Comparison of ENCODE assay signal across 10 mouse cellular contexts in genomic region chr6:91159047-91159446, GRCm38 (mm10). TPM values are rescaled to one million over a fixed set of nuclear protein-coding genes. Genes with fewer than 3 reads are reported as not detected.
DNase-seq lines count a peak whose midpoint lies in the region; ATAC-seq lines count a peak whose summit lies in the region.
"Had no signal": no experiment of that assay in that cellular context is flagged by ENCODE, and none has a peak within 500 bp of the region (broad histone marks: within the 10 kb centered on the region; RNA-seq: fewer than 3 reads in every experiment).

No protein-coding gene starts in this region.

- no peaks in the 10 kb centered on the region for H3K9me3 ChIP-seq in heart, embryonic 15.5 days (replicated peaks)
- no peaks in the 10 kb centered on the region for H3K9me3 ChIP-seq in embryonic facial prominence, embryonic 14.5 days (ENCODE audit: control insufficient read depth, low read length)
- H3K9me3 ChIP-seq in hindbrain, embryonic 15.5 days, result no peaks in the 10 kb centered on the region
- no peaks in the 10 kb centered on the region for H3K9me3 ChIP-seq in midbrain, embryonic 13.5 days
- H3K9me3 ChIP-seq: megakaryocyte, embryonic 14.5 days had no signal

- peaks cover 59% of the 10 kb centered on the region for H3K4me1 ChIP-seq in heart, embryonic 15.5 days (replicated peaks)
- H3K4me1 ChIP-seq in embryonic facial prominence, embryonic 14.5 days (ENCODE audit: control insufficient read depth, insufficient read depth, low read length), result peaks cover 42% of the 10 kb centered on the region
- peaks cover 71% of the 10 kb centered on the region for H3K4me1 ChIP-seq in hindbrain, embryonic 15.5 days (replicated peaks)
- peaks cover 65% of the 10 kb centered on the region for H3K4me1 ChIP-seq in midbrain, embryonic 13.5 days (replicated peaks)

- no peaks in the 10 kb centered on the region for H3K36me3 ChIP-seq in heart, embryonic 15.5 days
- peaks cover 6% of the 10 kb centered on the region; the same call in 1 of the 2 replicates for H3K36me3 ChIP-seq in embryonic facial prominence, embryonic 14.5 days (ENCODE audit: control insufficient read depth, insufficient read depth, low read length)
- H3K36me3 ChIP-seq in hindbrain, embryonic 15.5 days, result no peaks in the 10 kb centered on the region
- peaks cover 7% of the 10 kb centered on the region; the same call in 1 of the 2 replicates for H3K36me3 ChIP-seq in midbrain, embryonic 13.5 days

- H3K4me3 ChIP-seq in heart, embryonic 15.5 days, result no peak overlapping the region
- H3K4me3 ChIP-seq in embryonic facial prominence, embryonic 14.5 days (ENCODE audit: low read depth, low read length), result no peak overlapping the region
- 0 out of 2 replicates have a peak overlapping the region, but pooled peaks have one; percentile 10 for H3K4me3 ChIP-seq in hindbrain, embryonic 15.5 days
- H3K4me3 ChIP-seq in midbrain, embryonic 13.5 days (replicated peaks), result peak overlapping the region; percentile 6; the same call in 1 of the 2 replicates
- H3K4me3 ChIP-seq: megakaryocyte, embryonic 14.5 days had no signal

- no peak for ATAC-seq in heart, embryonic 15.5 days (replicated peaks; ENCODE audit: insufficient number of reproducible peaks, insufficient read depth, low FRiP score, low read depth)
- no peak for ATAC-seq in embryonic facial prominence, embryonic 14.5 days (ENCODE audit: low read depth)
- no peak for ATAC-seq in hindbrain, embryonic 15.5 days (ENCODE audit: low FRiP score, low read depth)
- no peak for ATAC-seq in midbrain, embryonic 13.5 days

- H3K9ac ChIP-seq in heart, embryonic 15.5 days, result no peak overlapping the region
- 0 out of 2 replicates have a peak overlapping the region, but pooled peaks have one; percentile 8 for H3K9ac ChIP-seq in embryonic facial prominence, embryonic 14.5 days (ENCODE audit: low read depth, low read length)
- H3K9ac ChIP-seq in hindbrain, embryonic 15.5 days, result peak overlapping the region; percentile 15; the same call in 1 of the 2 replicates
- H3K9ac ChIP-seq in midbrain, embryonic 13.5 days (replicated peaks), result peak overlapping the region; percentile 52

- H3K27ac ChIP-seq in heart, embryonic 15.5 days, result peak overlapping the region; percentile 39; the same call in 1 of the 2 replicates
- H3K27ac ChIP-seq in embryonic facial prominence, embryonic 14.5 days (replicated peaks; ENCODE audit: low read depth, low read length), result no peak overlapping the region
- no peak overlapping the region; the same call in 1 of the 2 replicates for H3K27ac ChIP-seq in hindbrain, embryonic 15.5 days (replicated peaks)
- H3K27ac ChIP-seq in midbrain, embryonic 13.5 days, result peak overlapping the region; percentile 53; the same call in 1 of the 2 replicates

- 50% methylated on average over 9 of the region's 9 CpGs for WGBS in heart, embryonic 15.5 days
- 77% methylated on average over 9 of the region's 9 CpGs for WGBS in embryonic facial prominence, embryonic 14.5 days
- WGBS in hindbrain, embryonic 15.5 days, result 75% methylated on average over 9 of the region's 9 CpGs
- WGBS in midbrain, embryonic 13.5 days, result 81% methylated on average over 9 of the region's 9 CpGs

- H3K4me2 ChIP-seq in heart, embryonic 15.5 days, result peak overlapping the region; percentile 6; the same call in 1 of the 2 replicates
- peak overlapping the region; percentile 23; the same call in 1 of the 2 replicates for H3K4me2 ChIP-seq in embryonic facial prominence, embryonic 14.5 days (ENCODE audit: low read depth, low read length)
- peak overlapping the region; percentile 74 for H3K4me2 ChIP-seq in hindbrain, embryonic 15.5 days
- peak overlapping the region; percentile 77 for H3K4me2 ChIP-seq in midbrain, embryonic 13.5 days (replicated peaks)

- no peaks in the 10 kb centered on the region; the same call in 1 of the 2 replicates for H3K27me3 ChIP-seq in heart, embryonic 15.5 days
- no peaks in the 10 kb centered on the region for H3K27me3 ChIP-seq in embryonic facial prominence, embryonic 14.5 days (replicated peaks; ENCODE audit: control insufficient read depth, insufficient read depth, low read length)
- H3K27me3 ChIP-seq in hindbrain, embryonic 15.5 days, result no peaks in the 10 kb centered on the region
- H3K27me3 ChIP-seq in midbrain, embryonic 13.5 days, result peaks cover 3% of the 10 kb centered on the region; the same call in 1 of the 2 replicates

- DNase-seq in heart, adult 9 months (ENCODE audit: low spot score in 2 of 2), result no peak
- DNase-seq in embryonic facial prominence, embryonic 14.5 days (ENCODE audit: low spot score), result no peak
- no peak for DNase-seq in frontal cortex, postnatal 10 days (ENCODE audit: low spot score in 2 of 2)
- no peak for DNase-seq in gastrocnemius, postnatal 10 days
- DNase-seq in thymus, postnatal 14 days, result no peak
- DNase-seq: adrenal gland, postnatal 25 days had no signal

RNA-seq across cellular contexts. Expression of gene Hdac11, which starts 2.6 kb away (rescaled TPM):
- 8.7 and 10.4 TPM in 2 replicates for polyA plus RNA-seq in heart, embryonic 15.5 days (2015; fragmentation: Nextera tagmentation; extraction: Ambion mirVana)
- 15.4 and 15.7 TPM in 2 replicates for polyA plus RNA-seq in embryonic facial prominence, embryonic 14.5 days (2014; fragmentation: Nextera tagmentation; extraction: Ambion mirVana)
- polyA plus RNA-seq in hindbrain, embryonic 15.5 days (2015; fragmentation: Nextera tagmentation; extraction: Ambion mirVana), result 43.4 and 44.4 TPM in 2 replicates
- polyA plus RNA-seq in midbrain, embryonic 13.5 days (2015; fragmentation: Nextera tagmentation; extraction: Ambion mirVana), result 28.8 and 32.1 TPM in 2 replicates
- 10 to 100 TPM; 14.1 to 17.2 TPM for total RNA-seq in gastrocnemius, postnatal 10 days (2021)

RNA-seq across cellular contexts. Expression of gene Nup210, which starts 42.4 kb away (rescaled TPM):
- polyA plus RNA-seq in heart, embryonic 15.5 days (2015; fragmentation: Nextera tagmentation; extraction: Ambion mirVana), result 6.2 and 12.0 TPM in 2 replicates
- 13.1 and 16.2 TPM in 2 replicates for polyA plus RNA-seq in embryonic facial prominence, embryonic 14.5 days (2014; fragmentation: Nextera tagmentation; extraction: Ambion mirVana)
- 17.0 and 21.2 TPM in 2 replicates for polyA plus RNA-seq in hindbrain, embryonic 15.5 days (2015; fragmentation: Nextera tagmentation; extraction: Ambion mirVana)
- 17.3 and 18.8 TPM in 2 replicates for polyA plus RNA-seq in midbrain, embryonic 13.5 days (2015; fragmentation: Nextera tagmentation; extraction: Ambion mirVana)
- total RNA-seq in gastrocnemius, postnatal 10 days (2021), result 10 to 100 TPM; 20.6 to 27.9 TPM

RNA-seq across cellular contexts. Expression of gene Fbln2, which starts 53.2 kb away (rescaled TPM):
- 156 and 255 TPM in 2 replicates for polyA plus RNA-seq in heart, embryonic 15.5 days (2015; fragmentation: Nextera tagmentation; extraction: Ambion mirVana)
- polyA plus RNA-seq in embryonic facial prominence, embryonic 14.5 days (2014; fragmentation: Nextera tagmentation; extraction: Ambion mirVana), result 202 and 230 TPM in 2 replicates
- polyA plus RNA-seq in hindbrain, embryonic 15.5 days (2015; fragmentation: Nextera tagmentation; extraction: Ambion mirVana), result 28.7 and 29.0 TPM in 2 replicates
- polyA plus RNA-seq in midbrain, embryonic 13.5 days (2015; fragmentation: Nextera tagmentation; extraction: Ambion mirVana), result 10.8 and 11.1 TPM in 2 replicates
- total RNA-seq in gastrocnemius, postnatal 10 days (2021), result 10 to 100 TPM; 63.3 to 73.2 TPM

Comparison
In these comparisons a context has a peak if more than half of its experiments do, and no peak if none do; other contexts are left out.
1. H3K27ac ChIP-seq: peak in heart, embryonic 15.5 days (single experiment) and midbrain, embryonic 13.5 days (single experiment); none in embryonic facial prominence, embryonic 14.5 days (single experiment) and hindbrain, embryonic 15.5 days (single experiment).
2. H3K4me2 ChIP-seq: peak in every context shown above with its lines; median percentile 77 in midbrain, embryonic 13.5 days; 74 in hindbrain, embryonic 15.5 days; 23 in embryonic facial prominence, embryonic 14.5 days; 6 in heart, embryonic 15.5 days.
3. H3K4me3 ChIP-seq: peak in hindbrain, embryonic 15.5 days (single experiment) and midbrain, embryonic 13.5 days (single experiment); none in heart, embryonic 15.5 days (single experiment) and embryonic facial prominence, embryonic 14.5 days (single experiment).